Mouse (Mus musculus) urinary bladder, postnatal 10 days (tissue): ENCODE measurements around the gene Hint3.

ENCODE experiments used
- DNase-seq: peaks from one replicate; pipeline ENCODE4 v3.0.0; 2022; ENCODE audit warnings: low spot score

Gene Hint3

DNA sequence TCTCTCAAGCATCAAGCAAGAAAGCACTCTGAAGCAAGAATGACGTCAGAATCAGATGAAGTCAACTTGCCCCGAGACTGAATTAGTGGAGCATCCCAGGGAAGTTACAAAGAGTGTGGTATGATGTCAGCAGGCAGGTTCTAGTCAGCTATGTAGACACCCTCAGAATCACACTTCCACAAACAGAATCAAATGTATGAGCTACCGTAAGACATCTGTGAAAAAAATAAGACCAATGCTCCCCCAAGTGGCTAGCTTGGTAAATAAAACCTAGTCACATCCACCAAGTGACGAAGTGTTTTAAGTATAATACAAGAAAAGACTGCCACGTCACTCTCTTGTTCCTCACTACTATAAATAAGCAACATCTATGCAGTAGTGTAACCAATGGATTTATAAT lies 42.4 kb downstream of the Hint3 start:
- no peak for DNase-seq

DNA sequence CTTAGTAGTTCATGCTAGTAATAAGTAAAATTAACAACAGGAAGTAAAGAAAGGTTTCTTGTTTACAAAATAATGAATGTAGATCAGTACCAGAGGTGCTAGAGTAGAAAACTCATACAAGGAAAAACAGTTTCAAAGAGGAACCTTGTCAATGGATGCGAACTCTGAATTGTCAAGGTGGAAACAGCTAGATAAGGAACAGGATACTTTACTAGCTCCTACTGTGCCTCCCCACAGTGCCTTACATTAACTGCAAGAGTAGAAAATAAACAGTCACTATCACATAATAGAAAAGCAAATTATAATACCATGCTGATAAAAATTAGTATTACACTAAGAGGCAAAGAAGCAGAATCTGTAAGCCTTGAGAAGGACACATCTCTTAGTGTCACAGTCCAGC lies 43.7 kb downstream of the Hint3 start:
- DNase-seq: no peak

DNA sequence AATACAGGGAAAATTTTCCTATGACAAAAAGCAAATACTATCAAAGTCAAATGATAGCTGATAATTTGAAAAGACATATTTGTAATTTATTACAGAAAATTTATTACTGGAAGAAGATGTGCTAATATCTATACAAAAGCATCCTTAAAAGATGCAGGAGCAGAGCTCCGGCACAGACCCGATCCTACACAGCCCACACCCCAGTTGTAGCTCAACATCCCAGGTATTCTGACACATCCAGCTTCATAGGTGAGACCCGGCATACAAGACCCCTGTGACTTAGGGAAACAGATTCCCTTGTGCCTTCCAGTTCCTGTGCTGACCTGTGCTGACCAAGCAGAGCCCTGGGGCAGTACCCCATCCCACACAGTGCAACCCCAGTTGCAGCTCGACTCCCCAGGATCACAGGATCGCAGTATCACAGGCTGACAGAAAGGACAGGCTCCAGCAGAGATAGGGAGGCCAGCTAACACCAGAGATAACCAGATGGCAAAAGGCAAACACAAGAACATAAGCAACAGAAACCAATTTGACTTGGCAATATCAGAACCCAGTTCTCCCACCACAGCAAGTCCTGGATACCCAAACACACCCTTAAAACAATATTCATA lies 51.7 kb downstream of the Hint3 start:
- no peak for DNase-seq

DNA sequence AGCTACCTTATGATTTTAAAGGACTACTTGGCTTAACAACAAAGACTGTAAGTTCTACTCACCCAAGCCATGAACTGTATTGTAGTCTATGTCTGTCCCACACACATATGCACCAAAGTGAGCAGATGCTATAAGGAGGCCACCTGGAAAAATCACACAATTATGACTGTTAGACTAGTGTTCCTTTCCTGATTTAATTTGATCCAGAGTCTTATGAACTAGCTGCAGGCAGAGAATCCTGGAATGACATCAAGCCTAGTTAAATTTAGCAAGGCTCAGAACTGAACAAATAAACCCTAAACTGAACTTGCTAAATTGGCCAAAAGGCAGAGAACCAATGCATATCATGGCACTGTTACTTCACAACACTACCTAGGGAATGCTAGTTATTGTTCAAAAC lies 63.1 kb downstream of the Hint3 start:
- DNase-seq: no peak

DNA sequence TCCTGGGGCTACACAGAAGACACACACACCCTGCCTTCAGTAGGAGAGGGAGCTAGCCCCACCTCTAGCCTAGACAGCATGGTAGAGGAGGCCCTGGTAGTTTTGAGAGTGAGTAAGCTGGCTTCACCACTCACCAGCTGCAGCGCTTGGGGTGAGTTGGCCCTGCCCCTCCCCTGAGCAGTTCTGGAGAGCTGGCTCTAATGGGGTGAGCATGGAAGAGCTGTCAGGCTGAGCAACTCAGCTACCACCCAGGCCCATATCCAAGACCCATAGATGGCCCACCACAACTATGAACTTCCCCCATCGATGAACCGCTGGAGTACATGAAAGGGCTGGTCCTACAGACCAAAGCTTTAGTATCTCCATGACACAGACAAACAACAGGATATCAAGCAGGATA lies 64.8 kb downstream of the Hint3 start:
- no peak for DNase-seq
